ENCODE assay signal across 22 mouse cellular contexts in genomic region chr2:64133597-64133996, GRCm38 (mm10). TPM values are rescaled to one million over a fixed set of nuclear protein-coding genes. Genes with fewer than 3 reads are reported as not detected.
"Had no signal": no experiment of that assay in that cellular context is flagged by ENCODE, and none has a peak within 500 bp of the region (broad histone marks: within the 10 kb centered on the region; RNA-seq: fewer than 3 reads in every experiment).

No protein-coding gene starts in this region.

- H3K27ac ChIP-seq: hindbrain, embryonic 15.5 days; layer of hippocampus, adult 2 months; liver, embryonic 14.5 days; lung, embryonic 15.5 days; midbrain, embryonic 10.5 days; midbrain, embryonic 13.5 days; neural tube, embryonic 13.5 days; stomach, embryonic 15.5 days had no signal

- H3K36me3 ChIP-seq: hindbrain, embryonic 15.5 days; lung, embryonic 15.5 days; midbrain, embryonic 10.5 days; midbrain, embryonic 13.5 days; neural tube, embryonic 13.5 days; stomach, embryonic 15.5 days had no signal

- H3K4me1 ChIP-seq: hindbrain, embryonic 15.5 days; lung, embryonic 15.5 days; megakaryocyte, embryonic 14.5 days; midbrain, embryonic 10.5 days; midbrain, embryonic 13.5 days; neural tube, embryonic 13.5 days; stomach, embryonic 15.5 days had no signal

- H3K4me2 ChIP-seq: hindbrain, embryonic 15.5 days; liver, embryonic 11.5 days; lung, embryonic 15.5 days; midbrain, embryonic 13.5 days; neural tube, embryonic 13.5 days; stomach, embryonic 15.5 days had no signal

- H3K9me3 ChIP-seq: hindbrain, embryonic 15.5 days; lung, embryonic 15.5 days; megakaryocyte, embryonic 14.5 days; midbrain, embryonic 10.5 days; midbrain, embryonic 13.5 days; neural tube, embryonic 13.5 days; stomach, embryonic 15.5 days had no signal

- DNase-seq: layer of hippocampus, adult 9-11 months; lung, adult 18-20 months; lung, postnatal 10 days; lung, postnatal 36 days; retina, postnatal 1 day; right cerebral cortex, postnatal 25 days; spleen, adult 18-20 months; thymus, postnatal 25 days had no signal

- H3K9ac ChIP-seq: hindbrain, embryonic 15.5 days; liver, embryonic 14.5 days; lung, embryonic 15.5 days; midbrain, embryonic 13.5 days; neural tube, embryonic 13.5 days; stomach, embryonic 15.5 days had no signal

- ATAC-seq: midbrain, embryonic 13.5 days; midbrain, embryonic 16.5 days had no signal

- H3K27me3 ChIP-seq: hindbrain, embryonic 15.5 days; lung, embryonic 15.5 days; megakaryocyte, embryonic 14.5 days; midbrain, embryonic 13.5 days; neural tube, embryonic 13.5 days; stomach, embryonic 15.5 days had no signal

- H3K4me3 ChIP-seq: hindbrain, embryonic 15.5 days; layer of hippocampus, adult 2 months; lung, embryonic 15.5 days; megakaryocyte, embryonic 14.5 days; midbrain, embryonic 10.5 days; midbrain, embryonic 13.5 days; myocyte; neural tube, embryonic 13.5 days; stomach, embryonic 15.5 days had no signal

RNA-seq across cellular contexts. Expression of gene Fign, which starts 35.8 kb away (rescaled TPM):
- total RNA-seq: monocyte, adult 5-6 weeks; neutrophil, adult 5-6 weeks had no signal
